Mouse (Mus musculus) G1E (cell line): ENCODE measurements at regions not wholly inside any gene's neighbourhood (a gene's known extent, or its start where the extent isn't known, plus 50 kb on each side); places are given as distances from the start of the nearest gene placed in this dataset.

Experiments
- CTCF ChIP-seq: IDR thresholded peaks from 2 replicates; pipeline ENCODE4 v1.5.1; 2012; ENCODE audit warnings: low read depth, low read length, inconsistent platforms, mixed read lengths
- GATA1 ChIP-seq: IDR thresholded peaks from 2 replicates; pipeline ENCODE4 v1.6.1; 2012; ENCODE audit warnings: borderline replicate concordance, low read length, inconsistent platforms, mixed read lengths

- TF ChIP-seq CTCF: no peak
- TF ChIP-seq GATA1: no peak
These were observed 235.7 kb downstream of the Kif20b start for GRCm38 (mm10) chr19:35157849-35158248.
